Mouse (Mus musculus): Measurements from ENCODE around the gene Tmod3. TPM values are rescaled to one million over a fixed set of nuclear protein-coding genes. Genes with fewer than 3 reads are reported as not detected.

The Tmod3 gene
- polyA plus RNA-seq (2012): 12.3 and 14.1 TPM in 2 replicates

DNA sequence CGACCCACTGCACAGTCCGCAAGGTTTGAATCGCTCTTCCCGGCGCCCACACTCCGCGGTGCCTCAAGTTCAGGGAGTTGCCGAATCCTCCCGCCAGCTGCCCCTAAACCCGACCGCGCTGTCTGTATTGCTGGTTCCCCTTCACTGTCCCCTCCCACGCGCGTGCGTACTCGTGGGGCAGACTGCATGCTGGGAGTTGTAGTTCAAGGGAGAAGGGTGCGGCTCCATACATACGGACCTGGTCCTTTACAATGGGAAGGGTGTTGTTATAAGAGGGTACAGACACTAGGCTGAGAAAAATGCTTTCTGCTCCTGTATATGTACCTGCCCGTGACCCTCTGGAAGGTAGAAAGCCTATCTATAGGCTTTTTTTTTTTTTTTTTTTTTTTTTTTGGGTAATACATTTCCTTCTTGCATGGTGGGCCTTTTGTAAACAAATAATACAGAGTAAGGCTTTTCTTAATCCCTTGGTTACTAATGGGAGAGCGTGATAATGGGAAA lies at the start of gene Tmod3:
Gene Tmod3 (minus strand): TSS at position 146 of the 501 bp plus-strand sequence.
- TF ChIP-seq GATA1 (IDR thresholded peaks at IDR 0.05; ENCODE audit: low read length): no peak

DNA sequence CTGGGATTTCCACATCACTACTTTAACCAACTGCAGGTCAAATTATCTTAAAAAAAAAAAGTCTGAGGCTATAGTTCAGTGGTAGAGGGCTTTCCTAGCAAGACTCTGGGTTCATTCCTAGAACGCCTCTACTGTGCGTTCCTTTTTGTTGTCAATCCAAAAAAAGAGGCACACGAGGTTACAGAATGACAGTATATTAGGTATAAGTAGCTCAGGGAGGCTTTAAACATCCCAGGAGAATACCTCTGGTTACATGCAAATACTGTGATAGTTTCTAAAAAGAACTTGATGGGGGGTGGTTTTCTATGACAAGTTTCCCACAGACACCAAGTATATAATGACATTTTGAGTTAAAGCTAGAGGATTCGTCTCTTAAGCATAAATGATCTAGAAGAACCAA lies 48.0 kb upstream of the Tmod3 start:
- no peak for TF ChIP-seq GATA1 (IDR thresholded peaks at IDR 0.05; ENCODE audit: low read length)

DNA sequence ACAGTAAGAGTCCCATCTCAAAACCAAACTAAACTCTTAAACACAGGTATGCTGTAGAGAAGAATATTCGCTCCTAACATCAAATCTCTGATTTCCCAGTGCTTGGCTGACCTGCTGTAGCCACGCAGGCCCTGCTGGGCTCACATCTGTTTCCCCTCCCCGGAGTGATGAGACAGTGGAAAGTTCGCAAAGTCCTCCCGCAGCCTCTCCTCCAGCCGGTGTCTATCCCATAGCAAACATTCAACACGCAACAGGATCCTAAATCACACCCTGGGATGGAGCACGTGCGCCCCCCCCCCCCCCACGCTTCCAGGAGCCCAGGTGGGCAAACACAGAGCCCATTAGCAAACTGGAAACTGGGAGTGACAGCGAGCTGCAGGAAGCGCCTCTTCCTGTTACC lies 42.1 kb upstream of the Tmod3 start:
- TF ChIP-seq GATA1 (IDR thresholded peaks at IDR 0.05; ENCODE audit: low read length): no peak

DNA sequence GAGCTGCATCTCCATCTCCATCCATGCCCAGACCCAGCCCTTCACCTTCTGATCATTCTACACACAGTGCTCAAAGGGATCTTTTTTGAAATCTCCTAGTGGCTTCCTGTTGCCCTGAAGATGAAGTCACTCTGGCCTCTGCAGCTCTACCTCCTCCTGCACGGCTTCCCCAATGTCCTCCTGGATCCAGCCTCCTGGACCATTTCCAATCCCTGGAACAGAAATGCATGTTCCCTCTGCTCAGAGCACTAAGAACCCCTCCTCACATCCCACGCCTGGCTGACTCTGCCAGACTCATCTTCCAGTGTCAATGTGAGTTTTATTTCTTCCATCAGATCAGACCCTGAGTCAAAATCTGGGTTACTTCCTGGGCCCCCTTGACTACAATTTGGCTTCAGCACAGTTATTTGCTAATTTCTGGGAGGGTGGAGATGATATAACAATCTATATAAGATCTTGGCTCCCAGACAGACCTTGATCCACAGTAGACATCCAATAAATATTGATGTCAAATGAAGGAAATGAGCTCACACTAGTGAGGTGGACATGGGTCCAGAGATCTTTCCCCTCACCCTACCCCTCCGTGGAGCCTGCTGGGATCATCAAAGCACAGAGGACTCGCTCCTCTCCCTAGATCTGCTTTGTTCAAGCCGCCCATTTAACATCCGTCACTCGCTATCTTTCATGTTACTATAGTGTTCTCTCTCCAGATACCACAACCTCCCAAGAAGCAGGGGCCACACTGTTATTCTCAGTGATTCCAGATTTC lies 40.9 kb upstream of the Tmod3 start:
- TF ChIP-seq GATA1 (IDR thresholded peaks at IDR 0.05; ENCODE audit: low read length): no peak

DNA sequence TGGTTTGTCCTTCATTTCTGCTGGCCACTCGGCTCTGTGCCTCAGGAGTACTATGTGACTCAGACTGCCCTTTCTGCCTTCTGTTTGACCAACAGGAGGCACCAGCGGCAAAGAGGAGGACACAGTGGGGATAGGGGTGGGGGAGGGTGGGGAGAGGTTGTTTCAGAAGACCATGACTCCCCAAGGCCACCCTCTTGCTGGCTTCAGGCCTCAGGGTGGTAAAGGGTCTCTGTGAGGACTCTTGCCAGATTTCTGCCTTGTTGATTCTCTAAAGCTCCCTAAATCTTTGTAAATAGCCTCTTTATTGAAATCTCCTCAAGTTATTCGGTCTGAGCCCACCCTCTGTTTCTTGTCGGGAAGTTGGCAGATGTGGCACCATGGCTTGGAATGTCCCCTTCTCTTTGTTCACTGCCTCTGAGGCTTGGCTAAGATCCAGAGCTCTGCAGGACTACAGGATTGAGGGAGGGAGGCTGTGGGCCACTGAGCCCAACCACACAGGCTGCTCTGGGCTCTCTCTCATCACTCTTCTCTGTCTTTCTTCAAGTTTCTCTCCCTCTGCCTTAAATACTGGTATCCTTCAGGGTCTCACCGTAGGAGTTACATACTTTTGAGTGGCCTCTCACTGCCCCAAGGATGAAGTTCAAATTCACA lies 39.9 kb upstream of the Tmod3 start:
- TF ChIP-seq GATA1 (IDR thresholded peaks at IDR 0.05; ENCODE audit: low read length): no peak

DNA sequence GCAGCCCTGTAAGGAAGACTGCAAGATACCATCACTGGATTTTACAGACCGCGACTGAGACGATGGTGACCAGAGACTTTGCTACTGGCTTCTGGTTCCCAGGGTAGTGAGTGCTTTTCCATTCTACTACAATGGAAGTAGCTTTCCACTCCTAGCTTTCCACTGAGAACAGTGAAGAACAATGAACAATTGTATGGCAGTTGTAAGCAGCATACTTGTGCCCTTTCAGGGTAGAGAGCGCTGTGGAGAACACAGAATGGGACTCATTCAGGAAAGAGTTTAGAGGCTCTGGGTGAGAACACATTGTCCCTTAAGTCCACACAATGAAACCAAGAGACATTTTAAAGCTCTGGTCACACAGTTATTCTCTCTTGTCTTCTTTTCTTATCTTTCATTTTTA lies 38.1 kb upstream of the Tmod3 start:
- no peak for TF ChIP-seq GATA1 (IDR thresholded peaks at IDR 0.05; ENCODE audit: low read length)

DNA sequence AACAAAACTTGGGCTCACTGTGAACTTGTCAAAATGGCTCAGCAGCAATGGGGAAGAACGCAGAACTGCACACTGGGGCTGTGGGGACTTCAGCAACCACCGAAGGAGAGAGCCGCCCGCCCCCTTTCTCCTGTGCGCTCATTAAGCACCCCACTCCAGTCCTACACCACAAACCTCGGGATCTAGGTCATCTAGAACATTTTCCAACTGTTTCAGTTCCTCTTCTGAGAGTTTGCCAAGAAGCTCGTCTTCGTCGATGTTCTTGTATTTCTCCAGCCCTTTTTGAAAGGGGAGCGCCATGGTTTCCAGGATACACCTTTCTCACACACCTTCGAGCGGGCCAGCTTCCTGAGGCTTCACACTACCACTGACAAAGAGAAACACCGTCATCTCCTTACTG lies 37.6 kb upstream of the Tmod3 start:
- no peak for TF ChIP-seq GATA1 (IDR thresholded peaks at IDR 0.05; ENCODE audit: low read length)

DNA sequence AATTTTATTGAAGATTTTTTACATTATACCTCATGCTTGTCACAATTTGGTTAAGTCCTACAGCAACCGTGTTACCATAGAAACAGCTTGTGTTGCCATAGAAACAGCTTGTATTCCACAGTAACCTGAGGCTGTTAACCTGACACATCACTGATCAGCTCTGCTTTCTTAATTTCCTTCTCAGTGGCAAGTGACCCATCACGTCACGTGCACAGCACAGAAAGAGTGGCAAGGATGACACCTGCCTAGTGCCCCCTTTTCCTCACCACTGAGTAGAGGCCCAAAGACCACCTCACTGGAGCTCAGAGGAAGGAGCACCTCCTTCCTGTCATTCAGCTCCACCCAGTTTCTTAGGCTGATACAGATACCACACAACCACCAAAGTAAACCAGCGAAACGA lies 34.0 kb upstream of the Tmod3 start:
- TF ChIP-seq GATA1 (IDR thresholded peaks at IDR 0.05; ENCODE audit: low read length): no peak

DNA sequence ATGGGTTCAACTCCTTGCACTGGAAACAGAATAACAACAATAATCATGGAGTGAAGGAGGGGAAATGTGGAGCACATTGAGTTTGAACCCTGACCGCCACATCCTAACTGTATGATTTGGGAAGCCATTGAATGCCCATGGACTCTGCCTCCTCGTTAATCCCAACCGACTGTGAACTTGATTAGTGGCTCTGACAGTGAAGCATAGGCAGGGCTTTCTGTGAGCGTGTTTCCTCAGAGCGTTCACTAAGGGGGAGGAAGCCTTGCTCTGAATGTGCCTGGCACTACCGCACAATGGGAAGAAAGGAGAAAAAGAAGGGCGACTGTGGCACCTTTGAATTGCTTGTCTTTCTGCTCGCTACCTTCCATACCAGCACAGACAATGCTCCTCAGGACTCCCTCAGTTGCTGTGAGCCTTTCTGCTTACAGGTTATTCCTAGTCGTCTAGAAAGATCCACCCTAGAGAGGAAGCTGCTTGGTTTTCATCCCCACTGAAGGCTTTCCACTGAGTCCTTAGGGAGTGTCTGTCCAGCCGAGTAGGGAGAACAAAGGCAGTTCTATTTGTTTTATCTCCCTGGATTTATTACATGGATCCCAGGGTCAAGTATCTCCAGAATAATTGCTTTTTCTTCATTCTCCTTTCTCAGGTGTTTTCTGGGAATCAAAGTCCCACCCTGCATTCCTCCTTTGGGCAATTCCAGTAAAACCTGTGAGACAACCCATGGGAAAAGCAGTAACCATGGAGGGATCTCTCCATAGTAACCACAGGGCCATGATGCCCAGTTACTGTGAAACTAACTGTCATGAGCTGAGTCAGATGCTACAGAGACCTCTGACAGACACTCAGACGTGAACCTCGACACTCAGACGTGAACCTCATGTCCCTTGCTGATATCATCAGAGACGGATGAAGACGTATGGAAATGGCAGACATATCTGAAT lies 30.7 kb upstream of the Tmod3 start:
- no peak for TF ChIP-seq GATA1 (IDR thresholded peaks at IDR 0.05; ENCODE audit: low read length)

DNA sequence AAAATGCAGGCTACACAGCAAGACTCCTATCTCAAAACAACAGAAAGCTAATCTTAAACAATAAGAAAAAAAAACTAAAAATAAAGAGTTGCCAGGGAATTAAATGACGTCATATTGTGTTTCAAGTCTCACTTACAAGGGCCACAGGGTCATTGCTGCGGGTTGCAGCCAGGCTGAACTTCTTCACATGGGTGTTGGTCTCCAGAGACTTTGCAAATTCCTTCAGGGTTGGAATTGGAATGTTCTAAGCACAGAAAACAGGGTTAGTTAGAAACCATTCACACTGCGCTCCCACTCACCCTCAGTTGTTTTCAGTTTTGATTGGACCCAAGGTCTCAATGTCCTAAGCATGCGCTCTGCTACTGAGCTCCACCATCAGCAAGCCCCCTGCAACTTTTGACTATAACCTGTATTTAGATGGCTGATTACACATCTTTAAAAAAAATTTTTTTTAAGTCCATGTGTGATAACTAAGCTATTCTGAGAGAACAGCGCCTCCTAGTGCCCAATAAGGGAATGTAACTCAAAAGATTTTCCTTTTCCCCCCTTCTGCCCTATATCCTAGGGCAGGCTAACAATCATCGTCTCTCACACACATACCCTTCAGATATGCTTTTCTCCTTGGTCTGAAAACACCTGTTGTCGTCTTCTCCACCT lies 22.4 kb upstream of the Tmod3 start:
- no peak for TF ChIP-seq GATA1 (IDR thresholded peaks at IDR 0.05; ENCODE audit: low read length)

DNA sequence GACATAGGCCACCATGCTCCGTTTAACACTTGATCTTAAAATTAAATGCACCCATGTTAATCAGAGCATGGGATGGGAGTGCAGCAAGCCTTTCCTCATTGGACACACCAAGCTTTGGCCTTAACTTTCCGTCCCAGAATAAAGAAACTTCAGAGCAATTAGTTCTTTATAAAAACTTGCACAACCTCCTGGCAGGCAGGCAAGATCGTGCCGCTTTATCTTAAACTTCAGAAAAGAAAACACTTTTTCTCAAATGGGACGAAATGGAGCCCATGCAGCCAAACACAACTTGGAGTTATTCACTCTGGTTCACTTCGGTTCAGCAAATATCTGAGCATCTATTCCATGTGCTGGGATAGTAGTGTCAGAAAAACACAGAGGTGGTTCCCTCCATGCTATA lies 19.9 kb upstream of the Tmod3 start:
- TF ChIP-seq GATA1 (IDR thresholded peaks at IDR 0.05; ENCODE audit: low read length): no peak

DNA sequence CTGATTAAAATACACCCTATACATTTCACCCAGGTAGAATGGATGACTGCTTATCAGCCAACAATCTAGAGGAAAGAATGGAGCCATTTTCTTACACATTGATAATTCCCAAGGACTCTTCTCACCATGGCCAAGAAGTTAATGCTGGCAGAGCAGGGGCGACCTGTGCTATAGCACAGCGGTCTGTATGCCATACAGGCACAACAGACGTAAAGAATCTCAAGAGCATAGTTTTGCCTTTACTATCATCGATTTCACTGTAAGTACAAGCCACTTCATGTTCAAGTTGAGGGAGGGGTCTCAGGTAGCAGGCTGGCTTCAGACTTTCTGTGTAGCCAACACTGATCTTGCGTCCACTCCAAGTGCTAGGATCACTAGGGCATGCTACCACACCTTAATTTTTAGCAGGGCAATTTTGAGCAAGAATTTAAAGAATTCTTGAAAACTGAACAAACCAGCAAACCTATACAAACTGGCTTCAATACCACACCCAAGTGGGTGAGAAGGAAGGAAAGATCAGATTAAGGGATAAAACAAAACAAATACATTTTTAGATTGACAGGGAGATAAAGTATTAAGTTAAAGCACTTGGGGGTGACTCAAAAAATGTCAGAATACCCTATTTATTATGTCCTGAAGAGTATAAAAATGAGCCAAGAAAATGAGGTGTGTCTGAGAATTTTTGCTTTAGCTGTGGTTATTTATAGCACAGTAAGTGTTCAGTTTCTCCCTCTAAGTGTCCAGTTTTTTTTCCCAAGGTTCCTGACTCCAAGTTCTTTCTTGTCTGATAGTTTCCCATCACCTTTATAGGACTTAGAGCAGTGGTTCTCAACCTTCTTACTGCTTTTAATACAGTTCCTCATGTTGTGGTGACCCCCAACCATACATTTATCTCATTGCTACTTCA lies 11.8 kb upstream of the Tmod3 start:
- no peak for TF ChIP-seq GATA1 (IDR thresholded peaks at IDR 0.05; ENCODE audit: low read length)

DNA sequence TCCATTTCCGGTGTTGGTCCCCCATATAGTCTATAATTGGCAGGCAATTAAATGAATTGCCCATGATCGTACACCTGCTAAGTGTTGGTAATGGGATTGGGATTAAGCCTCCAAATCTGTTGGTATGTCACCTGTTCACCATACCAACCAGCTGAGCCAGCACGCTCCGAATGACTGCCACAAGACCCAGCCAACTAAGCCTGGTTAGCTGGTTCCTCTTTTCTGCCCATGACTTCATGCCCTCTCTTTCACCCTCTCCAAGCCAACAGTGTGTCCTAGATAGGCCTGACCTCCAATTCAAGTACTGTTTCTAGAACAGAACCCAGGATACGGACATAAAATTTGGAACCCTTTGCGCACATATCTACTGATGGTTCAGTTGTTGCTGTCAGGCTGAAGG lies 8.9 kb upstream of the Tmod3 start:
- TF ChIP-seq GATA1 (IDR thresholded peaks at IDR 0.05; ENCODE audit: low read length): no peak

DNA sequence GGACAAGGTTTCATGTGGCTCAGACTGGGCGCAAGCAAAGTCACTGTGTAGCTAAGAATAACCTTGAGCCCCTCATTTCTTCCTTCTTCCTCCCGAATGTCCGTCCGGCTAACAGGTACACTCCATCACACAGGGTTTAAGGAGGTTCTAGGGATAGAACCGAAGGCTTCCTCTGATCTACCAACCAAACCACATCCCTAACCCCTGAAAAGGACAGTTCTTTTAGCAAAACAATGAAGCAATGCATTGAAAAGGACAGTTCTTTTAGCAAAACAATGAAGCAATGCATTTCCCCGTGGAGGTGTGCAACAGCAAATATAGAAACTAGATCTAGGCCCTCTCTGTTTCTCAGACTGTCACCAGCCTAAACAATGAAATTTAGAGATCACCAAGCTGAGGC lies 5.4 kb upstream of the Tmod3 start:
- no peak for TF ChIP-seq GATA1 (IDR thresholded peaks at IDR 0.05; ENCODE audit: low read length)

All from G1E-ER4 (cell line).